Mouse (Mus musculus): ENCODE measurements around the gene Hnrnpm. TPM values are rescaled to one million over a fixed set of nuclear protein-coding genes. Genes with fewer than 3 reads are reported as not detected.
"Not testable (repeated sequence)": the region's sequence is repeated elsewhere in the genome, so short reads cannot be mapped to it uniquely, and the experiment has no call there.

Gene Hnrnpm
- polyA plus RNA-seq, 1 experiment, result 68.2 TPM

GRCm38 (mm10) chr17:33627281-33627680 is 59.4 kb downstream of the Hnrnpm start:
- Histone ChIP-seq H3K79me2 (ENCODE audit: control insufficient read depth, insufficient read depth) (peaks cover 7% of the 10 kb centered on the region), H3K27me3 (ENCODE audit: control insufficient read depth, insufficient read depth, insufficient read length) (no peaks in the 10 kb centered on the region), H3ac (ENCODE audit: control insufficient read depth, insufficient read length) (no peak overlapping the region), H3K36me3 (ENCODE audit: control insufficient read depth, insufficient read depth) (no peaks in the 10 kb centered on the region), H3K4me2 (ENCODE audit: low read depth) (no peak overlapping the region), H3K4me3 (no peak overlapping the region)
- TF ChIP-seq TCF3 (IDR thresholded peaks at IDR 0.05; ENCODE audit: insufficient read length, low read depth) (no peak), REST (IDR thresholded peaks at IDR 0.05; ENCODE audit: insufficient read depth, insufficient read length) (no peak), POLR2AphosphoS2 (IDR thresholded peaks at IDR 0.05; ENCODE audit: insufficient read length, low read depth) (no peak), MYOG (IDR thresholded peaks at IDR 0.05; ENCODE audit: control insufficient read depth in 1 of 3, insufficient read depth in 1 of 3, insufficient read length in 2 of 3, low read depth in 2 of 3) (no peak), POLR2A (IDR thresholded peaks at IDR 0.05; ENCODE audit: insufficient read length, low read depth) (no peak), MAX (IDR thresholded peaks at IDR 0.05; ENCODE audit: low read depth) (no peak), USF1 (IDR thresholded peaks at IDR 0.05; ENCODE audit: low read depth) (no peak), MYOD1 (IDR thresholded peaks at IDR 0.05; ENCODE audit: control insufficient read depth in 1 of 3, insufficient read length in 2 of 3, low read depth in 2 of 3) (no peak), TCF12 (IDR thresholded peaks at IDR 0.05; ENCODE audit: insufficient read depth, poor library complexity, severe bottlenecking) (no peak), SRF (IDR thresholded peaks at IDR 0.05; ENCODE audit: control insufficient read depth, insufficient read length, low read depth) (no peak), CEBPB (IDR thresholded peaks at IDR 0.05; ENCODE audit: insufficient read depth, poor library complexity, severe bottlenecking) (no peak), E2F4 (IDR thresholded peaks at IDR 0.05; ENCODE audit: insufficient read depth) (no peak)

GRCm38 (mm10) chr17:33613726-33614125 is 72.9 kb downstream of the Hnrnpm start:
- H3K4me2 ChIP-seq (ENCODE audit: low read depth); H3K27me3 ChIP-seq (ENCODE audit: control insufficient read depth, insufficient read depth, insufficient read length); H3K36me3 ChIP-seq (ENCODE audit: control insufficient read depth, insufficient read depth); H3K4me3 ChIP-seq; H3K79me2 ChIP-seq (ENCODE audit: control insufficient read depth, insufficient read depth); H3ac ChIP-seq (ENCODE audit: control insufficient read depth, insufficient read length): not testable (repeated sequence)

GRCm38 (mm10) chr17:33610548-33610947 is 76.1 kb downstream of the Hnrnpm start:
- no peak overlapping the region for H3K4me2 ChIP-seq (ENCODE audit: low read depth)
- TF ChIP-seq TCF3 (IDR thresholded peaks at IDR 0.05; ENCODE audit: insufficient read length, low read depth) (no peak), USF1 (IDR thresholded peaks at IDR 0.05; ENCODE audit: low read depth) (no peak), MYOD1 (IDR thresholded peaks at IDR 0.05; ENCODE audit: control insufficient read depth in 1 of 3, insufficient read length in 2 of 3, low read depth in 2 of 3) (no peak), MYOG (IDR thresholded peaks at IDR 0.05; ENCODE audit: control insufficient read depth in 1 of 3, insufficient read depth in 1 of 3, insufficient read length in 2 of 3, low read depth in 2 of 3) (no peak), REST (IDR thresholded peaks at IDR 0.05; ENCODE audit: insufficient read depth, insufficient read length) (no peak), CEBPB (IDR thresholded peaks at IDR 0.05; ENCODE audit: insufficient read depth, poor library complexity, severe bottlenecking) (no peak), E2F4 (IDR thresholded peaks at IDR 0.05; ENCODE audit: insufficient read depth) (no peak), POLR2A (IDR thresholded peaks at IDR 0.05; ENCODE audit: insufficient read length, low read depth) (no peak), POLR2AphosphoS2 (IDR thresholded peaks at IDR 0.05; ENCODE audit: insufficient read length, low read depth) (no peak), SRF (IDR thresholded peaks at IDR 0.05; ENCODE audit: control insufficient read depth, insufficient read length, low read depth) (no peak), MAX (IDR thresholded peaks at IDR 0.05; ENCODE audit: low read depth) (no peak), TCF12 (IDR thresholded peaks at IDR 0.05; ENCODE audit: insufficient read depth, poor library complexity, severe bottlenecking) (no peak)
- no peak overlapping the region for H3ac ChIP-seq (ENCODE audit: control insufficient read depth, insufficient read length)
- H3K27me3 ChIP-seq (ENCODE audit: control insufficient read depth, insufficient read depth, insufficient read length), result peaks cover 14% of the 10 kb centered on the region
- H3K79me2 ChIP-seq (ENCODE audit: control insufficient read depth, insufficient read depth), result no peaks in the 10 kb centered on the region
- no peak overlapping the region for H3K4me3 ChIP-seq
- no peaks in the 10 kb centered on the region for H3K36me3 ChIP-seq (ENCODE audit: control insufficient read depth, insufficient read depth)

- Histone ChIP-seq H3K36me3 (ENCODE audit: control insufficient read depth, insufficient read depth) (no peaks in the 10 kb centered on the region), H3K79me2 (ENCODE audit: control insufficient read depth, insufficient read depth) (no peaks in the 10 kb centered on the region), H3K4me2 (ENCODE audit: low read depth) (no peak overlapping the region), H3K4me3 (no peak overlapping the region), H3ac (ENCODE audit: control insufficient read depth, insufficient read length) (no peak overlapping the region), H3K27me3 (ENCODE audit: control insufficient read depth, insufficient read depth, insufficient read length) (peaks cover 8% of the 10 kb centered on the region)
- TF ChIP-seq SRF (IDR thresholded peaks at IDR 0.05; ENCODE audit: control insufficient read depth, insufficient read length, low read depth), result no peak
- TF ChIP-seq MAX (IDR thresholded peaks at IDR 0.05; ENCODE audit: low read depth), result no peak
- no peak for TF ChIP-seq CEBPB (IDR thresholded peaks at IDR 0.05; ENCODE audit: insufficient read depth, poor library complexity, severe bottlenecking)
- TF ChIP-seq USF1 (IDR thresholded peaks at IDR 0.05; ENCODE audit: low read depth), result no peak
- no peak for TF ChIP-seq MYOG (IDR thresholded peaks at IDR 0.05; ENCODE audit: control insufficient read depth in 1 of 3, insufficient read depth in 1 of 3, insufficient read length in 2 of 3, low read depth in 2 of 3)
- no peak for TF ChIP-seq POLR2AphosphoS2 (IDR thresholded peaks at IDR 0.05; ENCODE audit: insufficient read length, low read depth)
- no peak for TF ChIP-seq E2F4 (IDR thresholded peaks at IDR 0.05; ENCODE audit: insufficient read depth)
- TF ChIP-seq MYOD1 (IDR thresholded peaks at IDR 0.05; ENCODE audit: control insufficient read depth in 1 of 3, insufficient read length in 2 of 3, low read depth in 2 of 3), result no peak
- TF ChIP-seq POLR2A (IDR thresholded peaks at IDR 0.05; ENCODE audit: insufficient read length, low read depth), result no peak
- TF ChIP-seq TCF12 (IDR thresholded peaks at IDR 0.05; ENCODE audit: insufficient read depth, poor library complexity, severe bottlenecking), result no peak
Measured at GRCm38 (mm10) chr17:33607273-33607672, 79.4 kb downstream of the Hnrnpm start.

GRCm38 (mm10) chr17:33601947-33602346 is 84.7 kb downstream of the Hnrnpm start:
- TF ChIP-seq POLR2AphosphoS2 (IDR thresholded peaks at IDR 0.05; ENCODE audit: insufficient read length, low read depth) (no peak), REST (IDR thresholded peaks at IDR 0.05; ENCODE audit: insufficient read depth, insufficient read length) (no peak), POLR2A (IDR thresholded peaks at IDR 0.05; ENCODE audit: insufficient read length, low read depth) (no peak), SRF (IDR thresholded peaks at IDR 0.05; ENCODE audit: control insufficient read depth, insufficient read length, low read depth) (no peak)
- Histone ChIP-seq H3K36me3 (ENCODE audit: control insufficient read depth, insufficient read depth) (no peaks in the 10 kb centered on the region), H3K27me3 (ENCODE audit: control insufficient read depth, insufficient read depth, insufficient read length) (peaks cover 6% of the 10 kb centered on the region), H3ac (ENCODE audit: control insufficient read depth, insufficient read length) (no peak overlapping the region), H3K4me3 (no peak overlapping the region), H3K4me2 (ENCODE audit: low read depth) (no peak overlapping the region), H3K79me2 (ENCODE audit: control insufficient read depth, insufficient read depth) (no peaks in the 10 kb centered on the region)
